8 mouse cellular contexts compared by ENCODE assay signal in genomic region chr12:33147497-33148267, GRCm38 (mm10). TPM values are rescaled to one million over a fixed set of nuclear protein-coding genes. Genes with fewer than 3 reads are reported as not detected.
DNase-seq lines count a peak whose midpoint lies in the region; ATAC-seq lines count a peak whose summit lies in the region.

Atxn7l1 (plus strand) TSS chr12:33147693.

- no peaks in the 10 kb centered on the region for H3K9me3 ChIP-seq in hindbrain, embryonic 14.5 days (ENCODE audit: control insufficient read depth, low read length)

- no peaks in the 10 kb centered on the region; the same call in 1 of the 2 replicates for H3K27me3 ChIP-seq in hindbrain, embryonic 14.5 days (ENCODE audit: control insufficient read depth, insufficient read depth, low read length)

- H3K36me3 ChIP-seq in hindbrain, embryonic 14.5 days (replicated peaks; ENCODE audit: control insufficient read depth, insufficient read depth) = no peaks in the 10 kb centered on the region

- peak; percentile 93 for DNase-seq in R1 (ENCODE audit: low read depth, low spot score)
- peak; percentile 95 to 97 for DNase-seq in cerebellum, postnatal 25 days
- peak; percentile 84 to 86 for DNase-seq in frontal cortex, postnatal 25 days (ENCODE audit: low spot score in 2 of 2)
- DNase-seq in hindbrain, embryonic 14.5 days (ENCODE audit: low spot score) = peak; percentile 97
- peak; percentile 88 to 91 for DNase-seq in layer of hippocampus, postnatal 36 days
- DNase-seq in lung, postnatal 36 days = peak; percentile 95
- peak; percentile 96 for DNase-seq in retina, postnatal 1 day
- peak; percentile 80 to 85 for DNase-seq in urinary bladder, adult 18-20 months (ENCODE audit: low spot score in 2 of 2)

- peak within 1 kb of the TSS; percentile 69 for H3K4me3 ChIP-seq in hindbrain, embryonic 14.5 days (replicated peaks; ENCODE audit: low read length)

- H3K27ac ChIP-seq in hindbrain, embryonic 14.5 days = peak within 1 kb of the TSS; percentile 88

- WGBS in hindbrain, embryonic 14.5 days = under 1% methylated on average over 54 of the region's 54 CpGs

- H3K4me2 ChIP-seq in hindbrain, embryonic 14.5 days (replicated peaks) = peak within 1 kb of the TSS; percentile 93

- H3K9ac ChIP-seq in hindbrain, embryonic 14.5 days = peak within 1 kb of the TSS; percentile 87

- H3K4me1 ChIP-seq in hindbrain, embryonic 14.5 days (replicated peaks; ENCODE audit: control insufficient read depth, insufficient read depth, low read length) = peaks cover 22% of the 10 kb centered on the region

- peak; percentile 94 for ATAC-seq in hindbrain, embryonic 14.5 days (ENCODE audit: low FRiP score)

RNA-seq across cellular contexts. Expression of gene Atxn7l1, which starts in this region (rescaled TPM):
- polyA plus RNA-seq in hindbrain, embryonic 14.5 days (2014; fragmentation: Nextera tagmentation; extraction: Ambion mirVana) = 25.7 and 27.5 TPM in 2 replicates
- total RNA-seq in layer of hippocampus, postnatal 36 days (2021) = 10 to 100 TPM; 56.3 to 64.5 TPM

Comparison
In these comparisons a context has a peak if more than half of its experiments do, and no peak if none do; other contexts are left out.
1. Peak in every context shown above with its lines: DNase-seq, ATAC-seq, H3K4me3 ChIP-seq and H3K27ac ChIP-seq.